Mouse (Mus musculus): ENCODE data around the gene Atg2a. TPM values are rescaled to one million over a fixed set of nuclear protein-coding genes. Genes with fewer than 3 reads are reported as not detected.
"Not testable (repeated sequence)": the region's sequence is repeated elsewhere in the genome, so short reads cannot be mapped to it uniquely, and the experiment has no call there.

The Atg2a gene
- total and polyA plus RNA-seq, 3 experiments, result 7.0 to 44.4 (median 31.8) TPM

DNA sequence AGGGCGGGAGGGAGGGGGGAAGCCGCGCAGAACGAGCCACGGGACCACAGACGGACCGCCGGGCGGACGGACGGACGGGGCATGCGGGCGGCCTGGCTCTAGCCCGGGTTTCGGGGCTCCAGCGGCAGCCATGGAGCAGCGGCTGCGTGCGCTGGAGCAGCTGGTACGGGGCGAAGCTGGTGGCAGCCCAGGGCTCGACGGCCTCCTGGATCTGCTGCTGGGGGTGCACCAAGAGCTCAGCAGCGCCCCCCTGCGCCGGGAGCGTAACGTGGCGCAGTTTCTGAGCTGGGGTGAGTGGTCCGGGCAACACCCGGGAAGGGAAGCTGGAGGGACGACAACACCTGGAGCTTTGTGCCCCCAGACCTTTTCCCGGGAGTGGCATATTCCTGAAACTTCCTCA lies 65.1 kb downstream of the Atg2a start:
- DNase-seq (ENCODE audit: low spot score) (peak; percentile 87), ATAC-seq (ENCODE audit: extremely low read depth, insufficient number of reproducible peaks, low FRiP score, poor library complexity, severe bottlenecking) (no peak)
- Histone ChIP-seq H3K4me1 (ENCODE audit: insufficient read depth, low read depth, low read length) (peaks cover 64% of the 10 kb centered on the region), H3K27me3 (ENCODE audit: insufficient read depth, low read length) (no peaks in the 10 kb centered on the region), H3K4me3 (ENCODE audit: low read depth, low read length) (peak overlapping the region; percentile 77), H3K36me3 (replicated peaks) (peaks cover 37% of the 10 kb centered on the region), H3K9me3 (replicated peaks) (no peaks in the 10 kb centered on the region)
- TF ChIP-seq POLR2AphosphoS5 (IDR thresholded peaks at IDR 0.05; ENCODE audit: insufficient replicate concordance, low read depth, low read length), result no peak
- peak; percentile 77 for TF ChIP-seq CTCF (IDR thresholded peaks at IDR 0.05; ENCODE audit: low read depth, low read length)

DNA sequence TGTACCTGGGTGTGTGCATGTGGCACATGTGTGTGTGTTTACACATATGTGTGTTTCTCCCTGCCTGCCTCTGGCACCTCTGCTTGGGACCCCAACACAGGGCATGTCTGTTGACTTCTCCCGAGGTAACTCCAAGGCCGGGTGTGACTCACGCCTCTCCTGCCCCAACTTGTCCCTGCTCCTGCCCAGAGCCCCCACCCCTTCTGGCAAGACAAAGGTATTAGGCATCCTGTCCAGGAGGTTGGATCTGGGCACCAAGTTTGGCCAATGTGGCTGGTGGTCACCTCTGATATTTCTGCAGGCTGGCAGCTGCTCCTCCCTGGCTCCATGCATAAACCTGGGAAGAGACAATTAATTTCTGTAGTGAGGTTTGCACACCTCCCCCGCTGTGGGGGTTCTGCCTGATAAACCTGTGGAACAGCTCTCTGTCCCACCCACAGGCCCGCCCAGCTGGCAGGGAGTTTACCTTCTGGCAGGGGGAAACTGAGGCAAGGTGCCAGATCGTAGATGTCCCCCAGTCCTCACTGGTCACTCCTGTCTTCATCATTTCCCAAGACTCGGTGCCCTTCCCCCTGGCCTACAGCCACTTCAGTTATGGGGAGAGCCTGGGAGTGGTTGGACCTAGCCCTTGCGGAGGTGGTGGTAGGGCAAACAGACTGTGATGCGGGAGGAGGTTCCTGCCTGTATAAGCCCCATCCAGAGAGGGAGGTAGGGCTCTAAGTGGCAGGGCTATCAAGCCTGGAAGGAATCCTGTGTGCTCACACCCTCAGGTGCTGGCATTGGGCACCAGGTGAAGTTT lies 66.5 kb downstream of the Atg2a start:
- Histone ChIP-seq H3K9me3 (replicated peaks) (no peaks in the 10 kb centered on the region), H3K36me3 (replicated peaks) (peaks cover 48% of the 10 kb centered on the region), H3K4me3 (ENCODE audit: low read depth, low read length) (peak overlapping the region; percentile 27; the same call in 1 of the 2 replicates), H3K4me1 (ENCODE audit: insufficient read depth, low read depth, low read length) (peaks cover 51% of the 10 kb centered on the region), H3K27me3 (ENCODE audit: insufficient read depth, low read length) (no peaks in the 10 kb centered on the region)
- no peak for ATAC-seq (ENCODE audit: extremely low read depth, insufficient number of reproducible peaks, low FRiP score, poor library complexity, severe bottlenecking)
- TF ChIP-seq GATA2 (IDR thresholded peaks at IDR 0.05; ENCODE audit: borderline replicate concordance, low read depth, low read length), result no peak
- no peak for TF ChIP-seq POLR2AphosphoS5 (IDR thresholded peaks at IDR 0.05; ENCODE audit: insufficient replicate concordance, low read depth, low read length)
- TF ChIP-seq TAL1 (conservative IDR thresholded peaks at IDR 0.05; ENCODE audit: low read depth, low read length), result no peak
- TF ChIP-seq GATA1 (IDR thresholded peaks at IDR 0.05; ENCODE audit: borderline replicate concordance, low read length), result no peak
- no peak for TF ChIP-seq CTCF (IDR thresholded peaks at IDR 0.05; ENCODE audit: low read depth, low read length)
- DNase-seq (ENCODE audit: low spot score), result no peak

DNA sequence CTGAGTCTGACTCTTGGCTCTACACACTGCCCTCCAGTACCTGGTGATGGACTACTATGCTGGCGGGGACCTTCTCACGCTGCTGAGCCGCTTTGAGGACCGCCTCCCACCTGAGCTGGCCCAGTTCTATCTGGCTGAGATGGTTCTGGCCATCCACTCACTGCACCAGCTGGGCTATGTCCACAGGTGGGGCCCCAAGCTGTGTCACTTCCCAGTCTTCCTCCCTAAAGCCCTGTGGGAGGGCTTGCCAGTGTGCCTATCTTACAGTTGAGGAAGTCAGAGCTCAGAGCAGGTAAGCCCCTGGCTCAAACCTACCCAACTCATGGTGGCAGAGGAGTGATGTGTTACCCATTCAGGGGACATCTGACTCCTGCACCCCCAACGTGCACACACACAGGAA lies 68.7 kb downstream of the Atg2a start:
- ATAC-seq (ENCODE audit: extremely low read depth, insufficient number of reproducible peaks, low FRiP score, poor library complexity, severe bottlenecking) (no peak), DNase-seq (ENCODE audit: low spot score) (no peak)
- Histone ChIP-seq H3K27me3 (ENCODE audit: insufficient read depth, low read length) (no peaks in the 10 kb centered on the region), H3K9me3 (replicated peaks) (no peaks in the 10 kb centered on the region), H3K4me1 (ENCODE audit: insufficient read depth, low read depth, low read length) (peaks cover 34% of the 10 kb centered on the region), H3K4me3 (ENCODE audit: low read depth, low read length) (no peak overlapping the region), H3K36me3 (replicated peaks) (peaks cover 70% of the 10 kb centered on the region)
- TF ChIP-seq TAL1 (conservative IDR thresholded peaks at IDR 0.05; ENCODE audit: low read depth, low read length), result no peak
- no peak for TF ChIP-seq GATA2 (IDR thresholded peaks at IDR 0.05; ENCODE audit: borderline replicate concordance, low read depth, low read length)
- no peak for TF ChIP-seq POLR2AphosphoS5 (IDR thresholded peaks at IDR 0.05; ENCODE audit: insufficient replicate concordance, low read depth, low read length)
- TF ChIP-seq CTCF (IDR thresholded peaks at IDR 0.05; ENCODE audit: low read depth, low read length), result no peak
- TF ChIP-seq GATA1 (IDR thresholded peaks at IDR 0.05; ENCODE audit: borderline replicate concordance, low read length), result no peak

DNA sequence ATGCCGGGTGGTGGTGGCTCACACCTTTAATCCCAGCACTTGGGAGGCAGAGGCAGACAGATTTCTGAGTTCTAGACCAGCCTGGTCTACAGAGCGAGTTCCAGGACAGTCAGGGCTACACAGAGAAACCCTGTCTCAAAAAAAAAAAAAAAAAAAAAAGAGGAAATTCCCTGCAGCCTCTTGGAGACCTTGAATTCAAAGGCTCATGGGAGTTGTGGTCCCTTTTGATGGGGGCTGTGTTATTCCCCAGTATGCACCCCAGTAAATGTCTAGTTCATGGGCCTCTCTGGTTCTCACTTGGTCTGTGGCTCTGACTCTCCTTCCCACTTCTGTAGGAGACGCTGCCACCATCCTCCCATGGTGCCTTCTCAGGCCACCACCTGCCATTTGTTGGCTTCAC lies 70.3 kb downstream of the Atg2a start:
- Histone ChIP-seq H3K36me3 (replicated peaks) (peaks cover 86% of the 10 kb centered on the region), H3K4me1 (ENCODE audit: insufficient read depth, low read depth, low read length) (peaks cover 22% of the 10 kb centered on the region)
- not testable (repeated sequence) for DNase-seq (ENCODE audit: low spot score); H3K27me3 ChIP-seq (ENCODE audit: insufficient read depth, low read length); ATAC-seq (ENCODE audit: extremely low read depth, insufficient number of reproducible peaks, low FRiP score, poor library complexity, severe bottlenecking); H3K4me3 ChIP-seq (ENCODE audit: low read depth, low read length); H3K9me3 ChIP-seq (replicated peaks)

Other genes starting within 250 kb of the Atg2a start
Only the 20 nearest of the 28 such genes appear.
- gene Tmem262, start 161.6 kb upstream of the Atg2a start, total RNA-seq (2014; fragmentation: Nextera tagmentation), result not detected in 2 replicates
- gene Tmem262, start 161.6 kb upstream of the Atg2a start, total RNA-seq (2017), result not detected in 2 replicates
- not detected in 2 replicates for gene Tmem262, start 161.6 kb upstream of the Atg2a start, polyA plus RNA-seq (2012)
- not detected in 2 replicates for gene Gm28374, start 159.4 kb upstream of the Atg2a start, total RNA-seq (2014; fragmentation: Nextera tagmentation)
- gene Gm28374, start 159.4 kb upstream of the Atg2a start, total RNA-seq (2017), result 0.87 and 0.98 TPM in 2 replicates
- 0.37 and 0.75 TPM in 2 replicates for gene Gm28374, start 159.4 kb upstream of the Atg2a start, polyA plus RNA-seq (2012)
- gene Zfpl1, start 156.7 kb upstream of the Atg2a start, total RNA-seq (2014; fragmentation: Nextera tagmentation), result 21.6 and 24.5 TPM in 2 replicates
- gene Zfpl1, start 156.7 kb upstream of the Atg2a start, total RNA-seq (2017), result 32.8 and 36.1 TPM in 2 replicates
- gene Zfpl1, start 156.7 kb upstream of the Atg2a start, polyA plus RNA-seq (2012), result 56.3 and 59.9 TPM in 2 replicates
- gene Cdca5, start 156.7 kb upstream of the Atg2a start, total RNA-seq (2014; fragmentation: Nextera tagmentation), result 24.7 and 45.0 TPM in 2 replicates
- gene Cdca5, start 156.7 kb upstream of the Atg2a start, total RNA-seq (2017), result 40.5 and 43.3 TPM in 2 replicates
- 14.8 and 17.6 TPM in 2 replicates for gene Cdca5, start 156.7 kb upstream of the Atg2a start, polyA plus RNA-seq (2012)
- 1.3 and 5.6 TPM in 2 replicates for gene AC131692.1, start 147.2 kb upstream of the Atg2a start, total RNA-seq (2014; fragmentation: Nextera tagmentation)
- gene AC131692.1, start 147.2 kb upstream of the Atg2a start, total RNA-seq (2017), result 1.3 and 1.4 TPM in 2 replicates
- gene AC131692.1, start 147.2 kb upstream of the Atg2a start, polyA plus RNA-seq (2012), result 3.4 and 3.5 TPM in 2 replicates
- gene Naaladl1, start 135.9 kb upstream of the Atg2a start, total RNA-seq (2014; fragmentation: Nextera tagmentation), result 1.1 and 1.8 TPM in 2 replicates
- gene Naaladl1, start 135.9 kb upstream of the Atg2a start, total RNA-seq (2017), result 0.44 and 0.87 TPM in 2 replicates
- gene Naaladl1, start 135.9 kb upstream of the Atg2a start, polyA plus RNA-seq (2012), result 0.32 and 0.36 TPM in 2 replicates
- 7.9 and 10.1 TPM in 2 replicates for gene Sac3d1, start 123.0 kb upstream of the Atg2a start, total RNA-seq (2014; fragmentation: Nextera tagmentation)
- 10.2 and 22.9 TPM in 2 replicates for gene Sac3d1, start 123.0 kb upstream of the Atg2a start, total RNA-seq (2017)
- gene Sac3d1, start 123.0 kb upstream of the Atg2a start, polyA plus RNA-seq (2012), result 69.2 and 78.7 TPM in 2 replicates
- 21.4 and 25.7 TPM in 2 replicates for gene Snx15, start 113.4 kb upstream of the Atg2a start, total RNA-seq (2014; fragmentation: Nextera tagmentation)
- gene Snx15, start 113.4 kb upstream of the Atg2a start, total RNA-seq (2017), result 13.2 and 15.3 TPM in 2 replicates
- 70.1 and 84.0 TPM in 2 replicates for gene Snx15, start 113.4 kb upstream of the Atg2a start, polyA plus RNA-seq (2012)
- not detected in 2 replicates for gene Batf2, start 100.7 kb upstream of the Atg2a start, total RNA-seq (2014; fragmentation: Nextera tagmentation)
- gene Batf2, start 100.7 kb upstream of the Atg2a start, total RNA-seq (2017), result 0.33 TPM in 1 of 2 replicates, not detected in the other
- not detected in 2 replicates for gene Batf2, start 100.7 kb upstream of the Atg2a start, polyA plus RNA-seq (2012)
- gene Arl2, start 100.1 kb upstream of the Atg2a start, total RNA-seq (2014; fragmentation: Nextera tagmentation), result 49.8 and 60.0 TPM in 2 replicates
- 28.5 and 29.2 TPM in 2 replicates for gene Arl2, start 100.1 kb upstream of the Atg2a start, total RNA-seq (2017)
- gene Arl2, start 100.1 kb upstream of the Atg2a start, polyA plus RNA-seq (2012), result 76.9 and 83.5 TPM in 2 replicates
- gene Majin, start 57.3 kb upstream of the Atg2a start, total RNA-seq (2014; fragmentation: Nextera tagmentation), result not detected in 2 replicates
- 0.11 TPM in 1 of 2 replicates, not detected in the other for gene Majin, start 57.3 kb upstream of the Atg2a start, total RNA-seq (2017)
- gene Majin, start 57.3 kb upstream of the Atg2a start, polyA plus RNA-seq (2012), result not detected in 2 replicates
- not detected in 2 replicates for gene Gpha2, start 15.3 kb upstream of the Atg2a start, total RNA-seq (2014; fragmentation: Nextera tagmentation)
- not detected in 2 replicates for gene Gpha2, start 15.3 kb upstream of the Atg2a start, total RNA-seq (2017)
- gene Gpha2, start 15.3 kb upstream of the Atg2a start, polyA plus RNA-seq (2012), result not detected in 2 replicates
- 3.4 and 9.0 TPM in 2 replicates for gene Ppp2r5b, start 5.8 kb upstream of the Atg2a start, total RNA-seq (2014; fragmentation: Nextera tagmentation)
- 5.6 and 6.0 TPM in 2 replicates for gene Ppp2r5b, start 5.8 kb upstream of the Atg2a start, total RNA-seq (2017)
- 7.1 and 8.9 TPM in 2 replicates for gene Ppp2r5b, start 5.8 kb upstream of the Atg2a start, polyA plus RNA-seq (2012)
- 18.0 and 18.7 TPM in 2 replicates for gene Ehd1, start 35.1 kb downstream of the Atg2a start, total RNA-seq (2014; fragmentation: Nextera tagmentation)
- 22.0 and 23.3 TPM in 2 replicates for gene Ehd1, start 35.1 kb downstream of the Atg2a start, total RNA-seq (2017)
- 132 and 135 TPM in 2 replicates for gene Ehd1, start 35.1 kb downstream of the Atg2a start, polyA plus RNA-seq (2012)
- gene Cdc42bpg, start 64.8 kb downstream of the Atg2a start, total RNA-seq (2014; fragmentation: Nextera tagmentation), result 5.0 and 7.6 TPM in 2 replicates
- 2.0 and 2.4 TPM in 2 replicates for gene Cdc42bpg, start 64.8 kb downstream of the Atg2a start, total RNA-seq (2017)
- gene Cdc42bpg, start 64.8 kb downstream of the Atg2a start, polyA plus RNA-seq (2012), result 14.1 and 15.4 TPM in 2 replicates
- gene Men1, start 93.3 kb downstream of the Atg2a start, total RNA-seq (2014; fragmentation: Nextera tagmentation), result 51.0 and 53.9 TPM in 2 replicates
- 28.8 and 30.9 TPM in 2 replicates for gene Men1, start 93.3 kb downstream of the Atg2a start, total RNA-seq (2017)
- gene Men1, start 93.3 kb downstream of the Atg2a start, polyA plus RNA-seq (2012), result 146 and 213 TPM in 2 replicates
- 13.3 and 13.4 TPM in 2 replicates for gene Map4k2, start 99.5 kb downstream of the Atg2a start, total RNA-seq (2014; fragmentation: Nextera tagmentation)
- gene Map4k2, start 99.5 kb downstream of the Atg2a start, total RNA-seq (2017), result 13.2 and 19.4 TPM in 2 replicates
- gene Map4k2, start 99.5 kb downstream of the Atg2a start, polyA plus RNA-seq (2012), result 19.3 and 26.6 TPM in 2 replicates
- 511 and 574 TPM in 2 replicates for gene Sf1, start 122.0 kb downstream of the Atg2a start, total RNA-seq (2014; fragmentation: Nextera tagmentation)
- gene Sf1, start 122.0 kb downstream of the Atg2a start, total RNA-seq (2017), result 96.0 and 104 TPM in 2 replicates
- 1,720 and 2,369 TPM in 2 replicates for gene Sf1, start 122.0 kb downstream of the Atg2a start, polyA plus RNA-seq (2012)
- gene Pygm, start 142.7 kb downstream of the Atg2a start, total RNA-seq (2014; fragmentation: Nextera tagmentation), result 7.1 TPM in 1 of 2 replicates, not detected in the other
- 0.41 and 0.87 TPM in 2 replicates for gene Pygm, start 142.7 kb downstream of the Atg2a start, total RNA-seq (2017)
- gene Pygm, start 142.7 kb downstream of the Atg2a start, polyA plus RNA-seq (2012), result 0.13 and 0.14 TPM in 2 replicates
- not detected in 2 replicates for gene Rasgrp2, start 157.7 kb downstream of the Atg2a start, total RNA-seq (2014; fragmentation: Nextera tagmentation)
- gene Rasgrp2, start 157.7 kb downstream of the Atg2a start, total RNA-seq (2017), result 1.5 and 3.7 TPM in 2 replicates
- gene Rasgrp2, start 157.7 kb downstream of the Atg2a start, polyA plus RNA-seq (2012), result 2.3 and 3.5 TPM in 2 replicates